Mouse (Mus musculus): ENCODE measurements at regions not wholly inside any gene's neighbourhood (a gene's known extent, or its start where the extent isn't known, plus 50 kb on each side); places are given as distances from the start of the nearest gene placed in this dataset.

DNA sequence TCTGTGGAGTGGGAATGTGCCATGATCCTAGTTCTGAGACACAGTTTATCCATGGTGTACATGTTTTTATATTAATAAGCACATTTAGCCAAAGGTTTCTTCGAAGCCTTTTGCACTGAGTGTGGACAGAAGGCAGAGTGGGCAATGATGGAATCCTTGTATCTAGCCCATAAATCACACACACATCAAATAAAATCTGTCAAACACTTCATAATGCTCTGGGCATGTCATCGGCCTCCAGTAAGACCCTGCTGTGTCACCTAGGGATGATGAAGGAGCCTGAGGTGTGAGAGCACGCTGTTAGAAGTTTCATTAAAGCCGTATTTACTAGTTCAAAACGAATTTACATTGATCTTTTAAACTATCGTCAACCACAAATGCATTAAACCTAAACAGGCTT is 331.7 kb downstream of the Setd4 start:
- H3K36me3 ChIP-seq (ENCODE audit: control insufficient read depth, insufficient read depth, low read length): no peaks in the 10 kb centered on the region
- DNase-seq: no peak
- no peaks in the 10 kb centered on the region for H3K27me3 ChIP-seq (replicated peaks; ENCODE audit: control insufficient read depth, insufficient read depth, low read length)
- no peaks in the 10 kb centered on the region for H3K4me1 ChIP-seq (ENCODE audit: control insufficient read depth, insufficient read depth, low read length)
- H3K27ac ChIP-seq (ENCODE audit: insufficient read depth, low read depth, low read length): no peak overlapping the region
- no peak overlapping the region for H3K4me3 ChIP-seq (ENCODE audit: insufficient read depth, low read depth, low read length)
- 51% methylated on average over 6 of the region's 6 CpGs for WGBS
- TF ChIP-seq CTCF (conservative IDR thresholded peaks at IDR 0.05; ENCODE audit: insufficient read depth, insufficient read length, low read depth, low read length): no peak
- no peak for TF ChIP-seq POLR2A (IDR thresholded peaks at IDR 0.05; ENCODE audit: low read depth, low read length)

DNA sequence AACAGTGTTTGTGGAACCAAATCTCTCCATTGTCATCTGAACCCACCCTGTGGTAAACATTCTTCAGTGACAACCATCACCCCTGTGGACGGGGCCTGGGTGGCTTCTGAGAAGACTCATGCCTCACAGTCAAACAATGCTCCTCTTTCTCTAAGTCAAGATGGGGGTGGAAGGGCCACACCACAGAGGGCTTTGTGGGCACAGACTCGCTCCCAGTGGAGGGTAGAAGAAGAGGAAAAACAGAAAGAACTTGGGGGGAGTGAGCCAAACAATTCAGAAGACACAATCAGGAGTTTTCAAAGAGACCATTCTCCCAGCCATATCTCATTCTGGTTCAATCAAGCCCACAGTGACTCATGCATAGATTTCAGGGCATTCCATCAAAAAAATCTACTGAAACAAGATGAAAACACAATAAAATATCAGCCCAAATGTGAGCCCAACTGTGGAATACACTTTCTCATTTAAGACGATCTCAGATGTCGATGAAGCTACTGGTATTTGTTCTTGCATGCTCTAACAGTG is 339.7 kb downstream of the Setd4 start:
- Histone ChIP-seq H3K4me1 (ENCODE audit: control insufficient read depth, insufficient read depth, low read length) (no peaks in the 10 kb centered on the region), H3K4me3 (ENCODE audit: insufficient read depth, low read depth, low read length) (no peak overlapping the region), H3K27me3 (replicated peaks; ENCODE audit: control insufficient read depth, insufficient read depth, low read length) (no peaks in the 10 kb centered on the region), H3K27ac (ENCODE audit: insufficient read depth, low read depth, low read length) (no peak overlapping the region), H3K36me3 (ENCODE audit: control insufficient read depth, insufficient read depth, low read length) (no peaks in the 10 kb centered on the region)
- no peak for TF ChIP-seq POLR2A (IDR thresholded peaks at IDR 0.05; ENCODE audit: low read depth, low read length)
- TF ChIP-seq CTCF (conservative IDR thresholded peaks at IDR 0.05; ENCODE audit: insufficient read depth, insufficient read length, low read depth, low read length): no peak
- no peak for DNase-seq
- 78% methylated on average over 4 of the region's 4 CpGs for WGBS

- TF ChIP-seq POLR2A (IDR thresholded peaks at IDR 0.05; ENCODE audit: low read depth, low read length) (no peak), CTCF (conservative IDR thresholded peaks at IDR 0.05; ENCODE audit: insufficient read depth, insufficient read length, low read depth, low read length) (no peak)
- DNase-seq: no peak
- no peak overlapping the region for H3K27ac ChIP-seq (ENCODE audit: insufficient read depth, low read depth, low read length)
- no peaks in the 10 kb centered on the region for H3K4me1 ChIP-seq (ENCODE audit: control insufficient read depth, insufficient read depth, low read length)
- 54% methylated on average over 8 of the region's 8 CpGs for WGBS
- no peak overlapping the region for H3K4me3 ChIP-seq (ENCODE audit: insufficient read depth, low read depth, low read length)
- H3K36me3 ChIP-seq (ENCODE audit: control insufficient read depth, insufficient read depth, low read length): no peaks in the 10 kb centered on the region
- H3K27me3 ChIP-seq (replicated peaks; ENCODE audit: control insufficient read depth, insufficient read depth, low read length): no peaks in the 10 kb centered on the region
Observed at GRCm38 (mm10) chr16:93263141-93263815, 340.6 kb downstream of the Setd4 start.

DNA sequence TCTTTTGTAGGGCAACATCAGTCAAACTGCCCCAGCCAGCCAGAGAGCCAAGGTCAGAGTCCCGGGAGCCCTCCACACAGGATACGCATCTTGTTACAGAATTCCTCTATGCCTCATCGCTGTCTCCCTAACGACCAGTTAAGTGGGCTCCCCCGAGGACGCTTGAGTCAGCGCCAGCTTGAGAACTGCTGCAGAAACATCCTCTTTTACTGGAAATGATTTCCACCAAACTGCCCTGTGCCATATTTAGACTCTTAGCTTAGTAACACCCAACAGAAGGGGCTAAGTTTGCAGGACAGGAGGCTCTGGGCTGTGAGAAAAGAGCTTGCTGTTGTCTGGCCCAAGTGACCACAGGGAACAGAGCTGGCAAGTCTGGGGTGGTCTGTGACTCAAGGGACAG is 357.0 kb downstream of the Setd4 start:
- no peaks in the 10 kb centered on the region for H3K27me3 ChIP-seq (replicated peaks; ENCODE audit: control insufficient read depth, insufficient read depth, low read length)
- DNase-seq: no peak
- TF ChIP-seq POLR2A (IDR thresholded peaks at IDR 0.05; ENCODE audit: low read depth, low read length) (no peak), CTCF (conservative IDR thresholded peaks at IDR 0.05; ENCODE audit: insufficient read depth, insufficient read length, low read depth, low read length) (no peak)
- no peak overlapping the region for H3K4me3 ChIP-seq (ENCODE audit: insufficient read depth, low read depth, low read length)
- no peak overlapping the region for H3K27ac ChIP-seq (ENCODE audit: insufficient read depth, low read depth, low read length)
- no peaks in the 10 kb centered on the region for H3K36me3 ChIP-seq (ENCODE audit: control insufficient read depth, insufficient read depth, low read length)
- WGBS: 12% methylated on average over 7 of the region's 7 CpGs
- H3K4me1 ChIP-seq (ENCODE audit: control insufficient read depth, insufficient read depth, low read length): no peaks in the 10 kb centered on the region

DNA sequence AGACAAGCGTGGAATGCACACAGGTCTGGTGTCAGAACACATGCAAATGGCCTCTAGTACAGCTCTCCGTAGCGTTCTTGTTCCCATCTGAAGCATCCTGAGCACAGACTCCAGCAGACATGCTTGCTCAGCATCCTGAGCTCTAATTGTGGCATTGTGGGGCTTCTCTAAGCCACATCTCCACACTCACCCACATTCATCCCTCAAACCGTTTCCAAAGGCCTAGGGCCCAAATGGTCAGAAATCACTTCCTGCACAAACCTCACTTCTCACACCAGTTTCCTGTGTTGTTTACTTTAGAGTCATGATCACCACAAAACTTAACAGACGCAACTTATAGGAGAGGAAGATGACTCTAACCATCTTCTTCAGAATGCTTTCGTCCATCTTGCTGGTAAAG is 358.1 kb downstream of the Setd4 start:
- Histone ChIP-seq H3K4me1 (ENCODE audit: control insufficient read depth, insufficient read depth, low read length) (no peaks in the 10 kb centered on the region), H3K27me3 (replicated peaks; ENCODE audit: control insufficient read depth, insufficient read depth, low read length) (no peaks in the 10 kb centered on the region), H3K4me3 (ENCODE audit: insufficient read depth, low read depth, low read length) (no peak overlapping the region), H3K36me3 (ENCODE audit: control insufficient read depth, insufficient read depth, low read length) (no peaks in the 10 kb centered on the region), H3K27ac (ENCODE audit: insufficient read depth, low read depth, low read length) (no peak overlapping the region)
- WGBS: 68% methylated on average over 6 of the region's 6 CpGs
- no peak for DNase-seq
- no peak for TF ChIP-seq POLR2A (IDR thresholded peaks at IDR 0.05; ENCODE audit: low read depth, low read length)
- no peak for TF ChIP-seq CTCF (conservative IDR thresholded peaks at IDR 0.05; ENCODE audit: insufficient read depth, insufficient read length, low read depth, low read length)

- no peaks in the 10 kb centered on the region for H3K36me3 ChIP-seq (ENCODE audit: control insufficient read depth, insufficient read depth, low read length)
- WGBS: 86% methylated on average over 4 of the region's 4 CpGs
- DNase-seq: no peak
- H3K27ac ChIP-seq (ENCODE audit: insufficient read depth, low read depth, low read length): no peak overlapping the region
- H3K4me1 ChIP-seq (ENCODE audit: control insufficient read depth, insufficient read depth, low read length): no peaks in the 10 kb centered on the region
- no peak overlapping the region for H3K4me3 ChIP-seq (ENCODE audit: insufficient read depth, low read depth, low read length)
- H3K27me3 ChIP-seq (replicated peaks; ENCODE audit: control insufficient read depth, insufficient read depth, low read length): no peaks in the 10 kb centered on the region
- TF ChIP-seq CTCF (conservative IDR thresholded peaks at IDR 0.05; ENCODE audit: insufficient read depth, insufficient read length, low read depth, low read length): no peak
- no peak for TF ChIP-seq POLR2A (IDR thresholded peaks at IDR 0.05; ENCODE audit: low read depth, low read length)
Observed at GRCm38 (mm10) chr16:93238898-93239297, 365.0 kb downstream of the Setd4 start.

GRCm38 (mm10) chr16:93238326-93238725 is 365.5 kb downstream of the Setd4 start:
- no peaks in the 10 kb centered on the region for H3K4me1 ChIP-seq (ENCODE audit: control insufficient read depth, insufficient read depth, low read length)
- no peaks in the 10 kb centered on the region for H3K36me3 ChIP-seq (ENCODE audit: control insufficient read depth, insufficient read depth, low read length)
- WGBS: 78% methylated on average over 4 of the region's 4 CpGs
- DNase-seq: no peak
- H3K4me3 ChIP-seq (ENCODE audit: insufficient read depth, low read depth, low read length): no peak overlapping the region
- TF ChIP-seq POLR2A (IDR thresholded peaks at IDR 0.05; ENCODE audit: low read depth, low read length) (no peak), CTCF (conservative IDR thresholded peaks at IDR 0.05; ENCODE audit: insufficient read depth, insufficient read length, low read depth, low read length) (no peak)
- H3K27me3 ChIP-seq (replicated peaks; ENCODE audit: control insufficient read depth, insufficient read depth, low read length): no peaks in the 10 kb centered on the region
- H3K27ac ChIP-seq (ENCODE audit: insufficient read depth, low read depth, low read length): no peak overlapping the region

Data from kidney, adult 2 months (tissue).